Mouse (Mus musculus) midbrain, embryonic 11.5 days (tissue): ENCODE measurements around the gene Dbf4. TPM values are rescaled to one million over a fixed set of nuclear protein-coding genes. Genes with fewer than 3 reads are reported as not detected.

Source experiments
- ATAC-seq: fragments of 200-750 bp; cut with Nextera tagmentation; 2 replicates; pipeline ENCODE4 v1.8.0; 2017; ENCODE audit warnings: moderate TSS enrichment, moderate library complexity; ENCODE audit not compliant: low FRiP score
- DNase-seq: peaks from one replicate; pipeline ENCODE4 v3.0.0; 2015; ENCODE audit warnings: low spot score; ENCODE audit errors: missing footprints
- H3K27ac ChIP-seq: fragments of 300-500 bp; sonication (generic); 2 replicates; pipeline ENCODE4 v1.5.1; 2014; ENCODE audit warnings: low read depth, low read length
- H3K27me3 ChIP-seq: fragments of 300-500 bp; sonication (generic); 2 replicates; pipeline ENCODE4 v1.6.1; 2014; ENCODE audit warnings: mild to moderate bottlenecking, low read length, moderate library complexity, mixed read lengths; ENCODE audit not compliant: control insufficient read depth, insufficient read depth
- H3K36me3 ChIP-seq: fragments of 300-500 bp; sonication (generic); 2 replicates; pipeline ENCODE4 v1.6.1; 2014; ENCODE audit warnings: mild to moderate bottlenecking, low read length, moderate library complexity, mixed read lengths; ENCODE audit not compliant: control insufficient read depth, insufficient read depth
- H3K4me1 ChIP-seq: fragments of 300-500 bp; sonication (generic); 2 replicates; pipeline ENCODE4 v1.6.1; 2014; ENCODE audit warnings: low read length; ENCODE audit not compliant: control insufficient read depth, insufficient read depth
- H3K4me2 ChIP-seq: fragments of 300-500 bp; sonication (generic); 2 replicates; pipeline ENCODE4 v1.6.1; 2014; ENCODE audit warnings: mild to moderate bottlenecking, moderate library complexity
- H3K4me3 ChIP-seq: fragments of 300-500 bp; sonication (generic); 2 replicates; pipeline ENCODE4 v1.5.1; 2014; ENCODE audit warnings: low read depth, low read length
- H3K9ac ChIP-seq: fragments of 300-500 bp; sonication (generic); 2 replicates; pipeline ENCODE4 v1.6.1; 2014; ENCODE audit warnings: low read length
- H3K9me3 ChIP-seq: fragments of 300-500 bp; sonication (generic); 2 replicates; pipeline ENCODE4 v1.6.1; 2016; ENCODE audit warnings: low read length; ENCODE audit not compliant: control insufficient read depth
- WGBS: fragments of 180-500 bp; shearing (Covaris S2); extraction: QIAGEN DNeasy Blood & Tissue Kit; methylation state at CpG from one replicate; pipeline ENCODE4 v1.1.7; 2014; 5-methylcytosine and 5-hydroxymethylcytosine counted together
- polyA plus RNA-seq: library from polyadenylated mRNA; unstranded; fragments of >200 nt; fragmentation: Nextera tagmentation; extraction: Ambion mirVana; gene quantifications from 2 replicates; pipeline ENCODE4 v1.2.1, GENCODE M21; 2014

Gene Dbf4
- polyA plus RNA-seq, 1 experiment from 2014 or later = 79.2 TPM

DNA sequence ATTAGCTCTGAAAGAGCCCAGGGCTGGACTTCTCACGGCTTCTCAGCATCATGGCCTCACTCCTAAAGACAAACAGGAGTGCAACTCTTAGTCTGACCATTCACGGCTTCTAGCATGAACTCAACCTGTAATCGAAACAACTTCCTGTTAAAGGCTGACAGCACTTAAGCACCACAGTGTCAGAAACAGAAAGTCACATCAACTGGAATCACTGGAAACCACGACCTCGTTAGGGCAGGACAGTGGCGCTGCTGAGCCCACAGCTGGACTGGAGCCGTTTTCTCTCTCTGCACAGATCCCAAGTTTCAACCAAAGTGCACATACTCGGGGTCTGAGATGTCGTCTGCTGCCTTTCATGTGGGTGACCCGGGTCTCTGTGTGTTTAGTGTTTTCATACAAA, 73.0 kb downstream of the Dbf4 start:
- Histone ChIP-seq H3K27me3 (no peaks in the 10 kb centered on the region), H3K4me3 (no peak overlapping the region), H3K27ac (no peak overlapping the region), H3K36me3 (no peaks in the 10 kb centered on the region), H3K4me1 (no peaks in the 10 kb centered on the region), H3K9ac (no peak overlapping the region), H3K9me3 (no peaks in the 10 kb centered on the region), H3K4me2 (no peak overlapping the region)
- 77% methylated on average over 10 of the region's 10 CpGs for WGBS
- ATAC-seq = no peak
- DNase-seq = no peak

Other genes starting within 250 kb of the Dbf4 start
- gene Adam22, start 54.6 kb downstream of the Dbf4 start, polyA plus RNA-seq = 14.8 and 15.7 TPM in 2 replicates
- 7.9 and 10.3 TPM in 2 replicates for gene Slc25a40, start 134 bp upstream of the Dbf4 start, polyA plus RNA-seq
- gene Rundc3b, start 200.2 kb upstream of the Dbf4 start, polyA plus RNA-seq = 12.3 and 13.3 TPM in 2 replicates
- 0.94 and 1.1 TPM in 2 replicates for gene Abcb1a, start 237.4 kb upstream of the Dbf4 start, polyA plus RNA-seq